Mouse (Mus musculus) embryonic facial prominence, embryonic 12.5 days (tissue): ENCODE measurements around the gene Fbh1. TPM values are rescaled to one million over a fixed set of nuclear protein-coding genes. Genes with fewer than 3 reads are reported as not detected.

Source experiments
- ATAC-seq: fragments of 200-750 bp; cut with Nextera tagmentation; 2 replicates; pipeline ENCODE4 v1.8.0; 2017; ENCODE audit not compliant: insufficient number of reproducible peaks, insufficient read depth, low FRiP score, low TSS enrichment
- H3K27ac ChIP-seq: fragments of 300-500 bp; sonication (generic); 2 replicates; pipeline ENCODE4 v1.5.1; 2016; ENCODE audit warnings: mild to moderate bottlenecking
- H3K27me3 ChIP-seq: fragments of 300-500 bp; sonication (generic); 2 replicates; pipeline ENCODE4 v1.6.1; 2016; ENCODE audit warnings: mild to moderate bottlenecking, moderate library complexity
- H3K36me3 ChIP-seq: fragments of 300-500 bp; sonication (generic); 2 replicates; pipeline ENCODE4 v1.6.1; 2016; ENCODE audit warnings: mild to moderate bottlenecking
- H3K4me1 ChIP-seq: fragments of 300-500 bp; sonication (generic); 2 replicates; pipeline ENCODE4 v1.6.1; 2016
- H3K4me2 ChIP-seq: fragments of 300-500 bp; sonication (generic); replicated peaks from 2 replicates; pipeline ENCODE4 v1.6.1; 2016; ENCODE audit warnings: mild to moderate bottlenecking, moderate library complexity
- H3K4me3 ChIP-seq: fragments of 300-500 bp; sonication (generic); 2 replicates; pipeline ENCODE4 v1.5.1; 2016; ENCODE audit warnings: mild to moderate bottlenecking
- H3K9ac ChIP-seq: fragments of 300-500 bp; sonication (generic); 2 replicates; pipeline ENCODE4 v1.6.1; 2016; ENCODE audit warnings: mild to moderate bottlenecking, moderate library complexity
- H3K9me3 ChIP-seq: fragments of 300-500 bp; sonication (generic); 2 replicates; pipeline ENCODE4 v1.6.1; 2016; ENCODE audit warnings: mild to moderate bottlenecking, moderate library complexity
- WGBS: fragments of 180-500 bp; shearing (Covaris S2); methylation state at CpG from one replicate; pipeline ENCODE4 v1.1.7; 2016; 5-methylcytosine and 5-hydroxymethylcytosine counted together
- polyA plus RNA-seq: library from polyadenylated mRNA; unstranded; fragments of >200 nt; fragmentation: Nextera tagmentation; extraction: Ambion mirVana; gene quantifications from 2 replicates; pipeline ENCODE4 v1.2.1, GENCODE M21; 2016

Gene Fbh1
- 154 and 160 TPM in 2 replicates for polyA plus RNA-seq

DNA sequence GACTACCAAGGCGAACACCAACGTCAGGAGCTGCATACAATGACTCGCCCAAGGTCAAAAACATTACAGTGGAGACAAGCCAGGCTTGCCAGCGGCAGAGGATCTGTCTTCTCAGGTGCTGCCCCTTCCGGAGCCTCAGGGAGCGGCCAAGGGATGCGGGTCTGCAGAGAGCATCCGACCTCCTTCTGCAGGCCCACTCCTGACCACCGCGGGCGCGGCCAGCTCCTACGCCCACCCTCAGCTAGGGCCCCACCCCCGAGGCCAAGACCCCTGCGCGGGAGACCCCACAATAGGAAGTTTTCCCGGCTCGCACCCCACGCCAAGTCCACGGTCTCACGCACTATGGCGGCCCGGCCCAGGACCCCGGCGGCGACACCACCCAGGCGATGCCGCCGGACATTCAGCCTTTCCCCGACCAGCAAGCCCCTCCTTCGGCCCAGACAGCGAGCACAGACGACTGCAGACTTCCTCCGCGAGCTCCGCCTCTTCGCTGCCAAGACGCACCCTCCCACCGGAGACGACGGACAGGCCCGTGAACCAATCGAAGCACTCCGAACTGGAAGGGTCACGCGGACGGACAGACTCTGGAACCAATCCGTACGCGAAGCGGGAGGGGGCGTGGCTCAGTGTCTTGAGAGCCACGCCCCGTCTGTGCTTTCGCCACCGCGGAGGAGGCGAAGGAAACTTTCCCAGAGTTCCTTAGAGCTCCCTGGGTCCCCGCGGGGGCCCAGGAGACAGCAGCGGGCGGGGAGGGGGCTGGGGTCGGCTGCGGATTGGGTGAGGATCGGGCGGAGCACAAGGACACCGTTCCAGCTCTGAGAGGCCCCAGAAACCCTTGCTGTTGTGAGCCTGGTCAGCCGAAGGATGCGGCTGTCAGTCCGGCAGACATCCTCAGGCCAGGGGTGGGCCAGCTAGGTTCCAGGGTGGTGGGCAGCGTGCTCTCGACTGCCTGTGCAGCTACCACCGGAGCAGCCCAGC, at the start of gene Fbh1, which contains the start of gene Ankrd16:
Fbh1 (minus strand) TSS at position 492 of the 978 bp plus-strand sequence.
Ankrd16 (plus strand) TSS at position 786 of the 978 bp plus-strand sequence.
- Histone ChIP-seq H3K4me2 (peak within 1 kb of the TSS; percentile 77), H3K36me3 (peaks cover 17% of the 10 kb centered on the region), H3K4me1 (peaks cover 21% of the 10 kb centered on the region), H3K27me3 (no peaks in the 10 kb centered on the region), H3K9me3 (no peaks in the 10 kb centered on the region), H3K27ac (peak within 1 kb of the TSS; percentile 96), H3K9ac (peak within 1 kb of the TSS; percentile 83), H3K4me3 (peak within 1 kb of the TSS; percentile 73)
- ATAC-seq: peak; percentile 97
- under 1% methylated on average over 73 of the region's 73 CpGs for WGBS

GRCm38 (mm10) chr2:11801299-11801930, 24.0 kb upstream of the Fbh1 start:
- Histone ChIP-seq H3K27ac (no peak overlapping the region), H3K27me3 (no peaks in the 10 kb centered on the region), H3K4me3 (no peak overlapping the region), H3K36me3 (no peaks in the 10 kb centered on the region), H3K4me1 (no peaks in the 10 kb centered on the region), H3K9me3 (no peaks in the 10 kb centered on the region), H3K9ac (no peak overlapping the region), H3K4me2 (no peak overlapping the region)
- no peak for ATAC-seq
- WGBS: 82% methylated on average over 2 of the region's 2 CpGs

- Histone ChIP-seq H3K4me3 (no peak overlapping the region), H3K27ac (no peak overlapping the region), H3K4me1 (no peaks in the 10 kb centered on the region), H3K27me3 (no peaks in the 10 kb centered on the region), H3K9ac (no peak overlapping the region), H3K36me3 (0 out of 2 replicates have a peak, but pooled peaks cover 3% of the 10 kb centered on the region), H3K4me2 (no peak overlapping the region), H3K9me3 (no peaks in the 10 kb centered on the region)
- 20% methylated on average over 5 of the region's 5 CpGs for WGBS
- ATAC-seq: peak; percentile 64; the same call in 1 of the 2 replicates
Measured at GRCm38 (mm10) chr2:11797930-11798364, 20.6 kb upstream of the Fbh1 start.

GRCm38 (mm10) chr2:11794668-11795067, 17.3 kb upstream of the Fbh1 start:
- no peak for ATAC-seq
- peaks cover 26% of the 10 kb centered on the region for H3K36me3 ChIP-seq
- H3K27me3 ChIP-seq: no peaks in the 10 kb centered on the region
- H3K4me2 ChIP-seq: no peak overlapping the region
- H3K4me3 ChIP-seq: no peak overlapping the region
- no peaks in the 10 kb centered on the region for H3K9me3 ChIP-seq
- H3K4me1 ChIP-seq: no peaks in the 10 kb centered on the region
- WGBS: 75% methylated on average over 4 of the region's 4 CpGs
- no peak overlapping the region for H3K9ac ChIP-seq
- H3K27ac ChIP-seq: no peak overlapping the region

- H3K4me1 ChIP-seq: peaks cover 9% of the 10 kb centered on the region
- H3K27me3 ChIP-seq: no peaks in the 10 kb centered on the region
- no peak overlapping the region for H3K9ac ChIP-seq
- no peak overlapping the region for H3K4me3 ChIP-seq
- H3K36me3 ChIP-seq: peaks cover 78% of the 10 kb centered on the region
- no peak overlapping the region for H3K4me2 ChIP-seq
- no peak for ATAC-seq
- H3K27ac ChIP-seq: no peak overlapping the region
- 94% methylated on average over 6 of the region's 6 CpGs for WGBS
- H3K9me3 ChIP-seq: no peaks in the 10 kb centered on the region
Measured at GRCm38 (mm10) chr2:11784159-11784558, 6.8 kb upstream of the Fbh1 start.

GRCm38 (mm10) chr2:11778087-11778823, 873 bp upstream of the Fbh1 start:
- peaks cover 26% of the 10 kb centered on the region for H3K36me3 ChIP-seq
- peak; percentile 88 for ATAC-seq
- H3K4me3 ChIP-seq: peak overlapping the region; percentile 73
- H3K9me3 ChIP-seq: no peaks in the 10 kb centered on the region
- WGBS: under 1% methylated on average over 43 of the region's 43 CpGs
- peak overlapping the region; percentile 74 for H3K4me2 ChIP-seq
- H3K4me1 ChIP-seq: peaks cover 21% of the 10 kb centered on the region
- H3K9ac ChIP-seq: peak overlapping the region; percentile 83
- no peaks in the 10 kb centered on the region for H3K27me3 ChIP-seq
- H3K27ac ChIP-seq: peak overlapping the region; percentile 96

GRCm38 (mm10) chr2:11776415-11776814, 967 bp downstream of the Fbh1 start:
- H3K9me3 ChIP-seq: no peaks in the 10 kb centered on the region
- ATAC-seq: no peak
- peak overlapping the region; percentile 83 for H3K9ac ChIP-seq
- no peak overlapping the region for H3K27ac ChIP-seq
- H3K27me3 ChIP-seq: no peaks in the 10 kb centered on the region
- H3K36me3 ChIP-seq: peaks cover 8% of the 10 kb centered on the region
- WGBS: 55% methylated on average over 8 of the region's 8 CpGs
- peak overlapping the region; percentile 77 for H3K4me2 ChIP-seq
- H3K4me1 ChIP-seq: peaks cover 21% of the 10 kb centered on the region
- peak overlapping the region; percentile 73 for H3K4me3 ChIP-seq

- WGBS: 83% methylated on average over 5 of the region's 5 CpGs
Measured at GRCm38 (mm10) chr2:11775121-11775520, 2.3 kb downstream of the Fbh1 start.

DNA sequence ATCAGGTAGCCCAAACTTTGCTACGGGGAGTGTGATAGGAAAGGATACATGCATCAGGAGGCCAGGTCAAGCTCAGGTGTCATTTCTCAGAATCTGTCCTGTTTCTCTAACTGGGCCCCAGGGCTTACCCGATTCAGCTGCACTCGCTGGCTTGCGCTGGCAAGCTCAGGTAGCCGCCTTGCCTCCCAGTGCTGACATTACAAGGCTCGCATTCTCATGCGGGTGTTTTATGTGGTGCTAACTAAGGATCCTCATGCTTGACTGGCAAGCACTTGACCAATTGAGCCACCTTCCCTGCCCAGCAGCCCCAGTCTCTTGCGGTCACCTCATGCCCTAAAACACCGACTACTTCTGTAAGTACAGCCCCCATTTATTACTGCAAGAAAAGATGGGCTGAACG, 3.0 kb downstream of the Fbh1 start:
- Histone ChIP-seq H3K9ac (no peak overlapping the region), H3K27ac (no peak overlapping the region), H3K27me3 (no peaks in the 10 kb centered on the region), H3K36me3 (peaks cover 4% of the 10 kb centered on the region; the same call in 1 of the 2 replicates), H3K4me2 (no peak overlapping the region), H3K4me1 (peaks cover 15% of the 10 kb centered on the region), H3K9me3 (no peaks in the 10 kb centered on the region), H3K4me3 (no peak overlapping the region)
- WGBS: 89% methylated on average over 10 of the region's 10 CpGs
- no peak for ATAC-seq

More at GRCm38 (mm10) chr2:11775121-11775520, 2.3 kb downstream of the Fbh1 start:
- Histone ChIP-seq H3K4me3 (no peak overlapping the region), H3K36me3 (no peaks in the 10 kb centered on the region), H3K4me2 (no peak overlapping the region), H3K9me3 (no peaks in the 10 kb centered on the region), H3K4me1 (peaks cover 21% of the 10 kb centered on the region), H3K27me3 (no peaks in the 10 kb centered on the region), H3K27ac (no peak overlapping the region), H3K9ac (no peak overlapping the region)
- no peak for ATAC-seq

- no peaks in the 10 kb centered on the region for H3K9me3 ChIP-seq
Measured at GRCm38 (mm10) chr2:11772401-11772800, 5.0 kb downstream of the Fbh1 start.

DNA sequence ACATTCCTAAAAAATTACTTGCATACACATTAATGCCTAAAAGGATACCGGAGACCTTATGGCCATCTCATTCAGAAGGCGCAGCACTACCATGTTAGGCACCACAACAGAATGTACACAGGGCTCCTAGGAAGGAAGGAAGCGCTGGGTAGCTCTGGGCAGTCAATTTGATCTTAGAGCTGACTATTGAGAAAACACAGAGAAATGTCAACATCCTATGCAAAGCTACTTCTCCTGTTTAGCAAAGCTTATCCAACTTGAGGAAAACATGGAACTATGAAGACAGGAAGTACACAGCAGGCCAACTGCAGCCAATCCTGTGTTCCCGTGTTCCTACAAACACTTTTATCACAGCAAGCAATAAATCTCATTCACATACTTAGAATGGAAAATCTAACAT, 5.7 kb downstream of the Fbh1 start:
- Histone ChIP-seq H3K4me2 (no peak overlapping the region), H3K4me1 (peaks cover 9% of the 10 kb centered on the region), H3K9me3 (no peaks in the 10 kb centered on the region), H3K36me3 (peaks cover 19% of the 10 kb centered on the region), H3K4me3 (no peak overlapping the region), H3K9ac (no peak overlapping the region), H3K27me3 (no peaks in the 10 kb centered on the region), H3K27ac (no peak overlapping the region)
- 88% methylated on average over 4 of the region's 4 CpGs for WGBS
- no peak for ATAC-seq

More at GRCm38 (mm10) chr2:11772401-11772800, 5.0 kb downstream of the Fbh1 start:
- 75% methylated on average over 4 of the region's 4 CpGs for WGBS
- Histone ChIP-seq H3K4me1 (peaks cover 9% of the 10 kb centered on the region), H3K36me3 (peaks cover 12% of the 10 kb centered on the region), H3K27me3 (no peaks in the 10 kb centered on the region), H3K4me3 (no peak overlapping the region), H3K4me2 (no peak overlapping the region), H3K27ac (no peak overlapping the region), H3K9ac (no peak overlapping the region)
- no peak for ATAC-seq
